Mouse (Mus musculus) myocyte (in vitro differentiated cells): ENCODE results near the gene Olfr792. TPM values are rescaled to one million over a fixed set of nuclear protein-coding genes. Genes with fewer than 3 reads are reported as not detected.

Source experiments
- H3K27me3 ChIP-seq: one replicate; pipeline ENCODE4 v1.6.1; 2011; ENCODE audit not compliant: control insufficient read depth, insufficient read depth, insufficient read length
- H3K36me3 ChIP-seq: one replicate; pipeline ENCODE4 v1.6.1; 2011; ENCODE audit not compliant: control insufficient read depth, insufficient read depth
- H3K4me2 ChIP-seq: one replicate; pipeline ENCODE4 v1.6.1; 2011; ENCODE audit warnings: low read depth, control low read depth
- H3K4me3 ChIP-seq: one replicate; pipeline ENCODE4 v1.5.1; 2011; ENCODE audit warnings: mild to moderate bottlenecking, control low read depth, moderate library complexity
- H3K79me2 ChIP-seq: one replicate; pipeline ENCODE4 v1.6.1; 2011; ENCODE audit not compliant: control insufficient read depth, insufficient read depth
- H3ac ChIP-seq: one replicate; pipeline ENCODE4 v1.6.1; 2011; ENCODE audit not compliant: control insufficient read depth, insufficient read length
- CEBPB ChIP-seq: IDR thresholded peaks from 2 replicates; pipeline ENCODE4 v1.6.1; 2011; ENCODE audit warnings: mild to moderate bottlenecking, moderate library complexity; ENCODE audit not compliant: poor library complexity, insufficient read depth, severe bottlenecking
- E2F4 ChIP-seq: IDR thresholded peaks from one replicate; pipeline ENCODE4 v1.6.1; 2011; ENCODE audit warnings: mild to moderate bottlenecking, control low read depth, moderate library complexity; ENCODE audit not compliant: insufficient read depth
- MAX ChIP-seq: IDR thresholded peaks from one replicate; pipeline ENCODE4 v1.6.1; 2011; ENCODE audit warnings: low read depth, mild to moderate bottlenecking, control low read depth
- MYOD1 ChIP-seq, 3 experiments: IDR thresholded peaks; one replicate each; pipeline ENCODE4 v1.6.1; 2011; ENCODE audit warnings: control low read depth in 2 of 3, low read depth in 2 of 3, mild to moderate bottlenecking in 2 of 3, moderate library complexity in 1 of 3; ENCODE audit not compliant: insufficient read length in 2 of 3, control insufficient read depth in 1 of 3
- MYOG ChIP-seq, 3 experiments: IDR thresholded peaks; one replicate each; pipeline ENCODE4 v1.6.1; 2011; ENCODE audit warnings: control low read depth in 2 of 3, low read depth in 2 of 3, mild to moderate bottlenecking in 2 of 3; ENCODE audit not compliant: insufficient read length in 2 of 3, control insufficient read depth in 1 of 3, insufficient read depth in 1 of 3
- POLR2A ChIP-seq: IDR thresholded peaks from one replicate; pipeline ENCODE4 v1.6.1; 2011; ENCODE audit warnings: low read depth, mild to moderate bottlenecking, control low read depth, moderate library complexity; ENCODE audit not compliant: insufficient read length
- POLR2AphosphoS2 ChIP-seq: IDR thresholded peaks from one replicate; pipeline ENCODE4 v1.6.1; 2011; ENCODE audit warnings: low read depth, control low read depth; ENCODE audit not compliant: insufficient read length
- REST ChIP-seq: IDR thresholded peaks from one replicate; pipeline ENCODE4 v1.6.1; 2011; ENCODE audit warnings: mild to moderate bottlenecking, control low read depth, moderate library complexity; ENCODE audit not compliant: insufficient read depth, insufficient read length
- SRF ChIP-seq: IDR thresholded peaks from one replicate; pipeline ENCODE4 v1.6.1; 2011; ENCODE audit warnings: low read depth; ENCODE audit not compliant: control insufficient read depth, insufficient read length
- TCF12 ChIP-seq: IDR thresholded peaks from one replicate; pipeline ENCODE4 v1.6.1; 2011; ENCODE audit warnings: mild to moderate bottlenecking, control low read depth; ENCODE audit not compliant: poor library complexity, insufficient read depth, severe bottlenecking
- TCF3 ChIP-seq: IDR thresholded peaks from one replicate; pipeline ENCODE4 v1.6.1; 2011; ENCODE audit warnings: low read depth, control low read depth; ENCODE audit not compliant: insufficient read length
- USF1 ChIP-seq: IDR thresholded peaks from one replicate; pipeline ENCODE4 v1.6.1; 2011; ENCODE audit warnings: low read depth, mild to moderate bottlenecking, control low read depth, moderate library complexity
- polyA plus RNA-seq: library from polyadenylated mRNA; unstranded; fragments of >200 nt; fragmentation: generic; extraction: Trizol; gene quantifications from one replicate; pipeline ENCODE4 v1.2.1, GENCODE M21; 2012; ENCODE audit warnings: missing spikeins

The Olfr792 gene
- polyA plus RNA-seq, result not detected

- Histone ChIP-seq H3K36me3 (no peaks in the 10 kb centered on the region), H3K4me3 (no peak within 1 kb of the TSS), H3K4me2 (no peak within 1 kb of the TSS), H3K27me3 (no peaks in the 10 kb centered on the region), H3ac (no peak within 1 kb of the TSS), H3K79me2 (no peaks in the 10 kb centered on the region)
- TF ChIP-seq TCF12 (no peak), USF1 (no peak), MYOG (IDR thresholded peaks at IDR 0.05; ENCODE audit: control insufficient read depth in 1 of 3, insufficient read depth in 1 of 3, insufficient read length in 2 of 3, low read depth in 2 of 3) (no peak), SRF (no peak), MYOD1 (IDR thresholded peaks at IDR 0.05; ENCODE audit: control insufficient read depth in 1 of 3, insufficient read length in 2 of 3, low read depth in 2 of 3) (no peak), TCF3 (no peak), REST (no peak), E2F4 (no peak), POLR2AphosphoS2 (no peak), MAX (no peak), CEBPB (no peak), POLR2A (no peak)
These were observed at the start of gene Olfr792 for GRCm38 (mm10) chr10:129538862-129539261. Gene Olfr792, plus strand, starts transcription at chr10:129539162.

DNA sequence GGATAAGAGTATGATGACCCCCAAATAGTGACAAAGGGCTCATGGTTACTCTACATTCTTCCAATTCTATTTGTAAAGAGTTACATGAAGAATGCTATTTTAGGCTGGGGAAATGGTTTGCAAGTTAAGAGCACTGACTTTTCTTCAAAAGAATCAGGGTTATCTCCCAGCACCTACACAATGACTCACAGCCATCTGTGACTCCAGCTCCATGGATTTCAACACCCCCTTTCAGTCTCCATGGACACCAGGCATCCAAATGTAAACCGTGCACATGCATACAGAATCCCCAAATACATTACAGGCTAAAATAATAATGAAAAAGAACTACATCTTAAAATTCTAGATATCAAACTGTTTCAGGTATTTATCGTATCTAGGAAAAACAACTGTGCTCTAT, 48.9 kb upstream of the Olfr792 start:
- no peaks in the 10 kb centered on the region for H3K27me3 ChIP-seq
- no peaks in the 10 kb centered on the region for H3K79me2 ChIP-seq
- TF ChIP-seq TCF3 (no peak), POLR2A (no peak), POLR2AphosphoS2 (no peak), USF1 (no peak), REST (no peak), CEBPB (no peak), MYOD1 (IDR thresholded peaks at IDR 0.05; ENCODE audit: control insufficient read depth in 1 of 3, insufficient read length in 2 of 3, low read depth in 2 of 3) (no peak), SRF (no peak), MYOG (IDR thresholded peaks at IDR 0.05; ENCODE audit: control insufficient read depth in 1 of 3, insufficient read depth in 1 of 3, insufficient read length in 2 of 3, low read depth in 2 of 3) (no peak), MAX (no peak), E2F4 (no peak), TCF12 (no peak)
- no peak overlapping the region for H3ac ChIP-seq
- H3K4me3 ChIP-seq, result no peak overlapping the region
- no peak overlapping the region for H3K4me2 ChIP-seq
- no peaks in the 10 kb centered on the region for H3K36me3 ChIP-seq

DNA sequence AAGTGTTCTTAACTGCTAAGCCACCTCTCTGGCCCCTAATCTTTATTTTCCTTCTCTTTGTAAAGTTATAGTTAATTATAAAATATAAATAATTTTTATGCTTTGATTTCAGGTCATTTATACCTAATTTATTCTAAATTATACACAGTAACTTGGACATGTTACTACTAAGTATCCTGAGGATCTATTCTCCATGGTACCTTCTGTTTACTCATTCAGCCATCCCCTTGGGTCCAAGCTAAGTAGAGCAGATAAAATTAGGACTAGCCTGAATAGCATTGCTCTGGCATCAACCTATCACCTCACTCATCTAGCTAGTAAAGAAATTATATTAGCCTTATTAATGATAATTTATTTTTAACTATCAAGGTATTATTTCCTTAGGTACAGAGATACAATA, 40.8 kb upstream of the Olfr792 start, which contains the start of gene Olfr790:
Olfr790 (plus strand) TSS at position 301 of the 400 bp plus-strand sequence.
- Histone ChIP-seq H3K27me3 (no peaks in the 10 kb centered on the region), H3ac (no peak within 1 kb of the TSS), H3K4me3 (no peak within 1 kb of the TSS)

GRCm38 (mm10) chr10:129521492-129521891, 17.5 kb upstream of the Olfr792 start, which contains the start of gene Olfr791:
Gene Olfr791, plus strand, starts transcription at chr10:129521792.
- H3K27me3 ChIP-seq, result no peaks in the 10 kb centered on the region
- H3K36me3 ChIP-seq, result no peaks in the 10 kb centered on the region
- H3K4me3 ChIP-seq, result no peak within 1 kb of the TSS
- H3ac ChIP-seq, result no peak within 1 kb of the TSS
- no peak within 1 kb of the TSS for H3K4me2 ChIP-seq
- TF ChIP-seq USF1, result no peak
- no peak for TF ChIP-seq POLR2A
- TF ChIP-seq MAX, result no peak
- TF ChIP-seq POLR2AphosphoS2, result no peak
- TF ChIP-seq REST, result no peak
- TF ChIP-seq MYOG (IDR thresholded peaks at IDR 0.05; ENCODE audit: control insufficient read depth in 1 of 3, insufficient read depth in 1 of 3, insufficient read length in 2 of 3, low read depth in 2 of 3), result no peak
- no peak for TF ChIP-seq SRF
- TF ChIP-seq MYOD1 (IDR thresholded peaks at IDR 0.05; ENCODE audit: control insufficient read depth in 1 of 3, insufficient read length in 2 of 3, low read depth in 2 of 3), result no peak
- no peak for TF ChIP-seq TCF12
- TF ChIP-seq TCF3, result no peak
- H3K79me2 ChIP-seq, result no peaks in the 10 kb centered on the region

More for the DNA sequence above, 40.8 kb upstream of the Olfr792 start, which contains the start of gene Olfr790:
- no peaks in the 10 kb centered on the region for H3K79me2 ChIP-seq
- H3K36me3 ChIP-seq, result no peaks in the 10 kb centered on the region
- TF ChIP-seq TCF3 (no peak), POLR2A (no peak), E2F4 (no peak), CEBPB (no peak), MYOG (IDR thresholded peaks at IDR 0.05; ENCODE audit: control insufficient read depth in 1 of 3, insufficient read depth in 1 of 3, insufficient read length in 2 of 3, low read depth in 2 of 3) (no peak), USF1 (no peak), REST (no peak), SRF (no peak)
- H3K4me2 ChIP-seq, result no peak within 1 kb of the TSS
